Mouse (Mus musculus) heart, postnatal 0 days (tissue): ENCODE results near the gene Hs3st5.

ENCODE experiments used
- CTCF ChIP-seq: IDR thresholded peaks from 2 replicates; pipeline ENCODE4 v1.5.1; 2016; ENCODE audit warnings: antibody characterized with exemption, control low read depth, low read depth
- EP300 ChIP-seq: IDR thresholded peaks from 2 replicates; pipeline ENCODE4 v1.6.1; 2016; ENCODE audit warnings: antibody characterized with exemption, low read depth

GRCm38 (mm10) chr10:36786970-36787369, 280.4 kb downstream of the Hs3st5 start:
- TF ChIP-seq CTCF (no peak), EP300 (no peak)
